Mouse (Mus musculus): ENCODE measurements around the gene Bbs9. TPM values are rescaled to one million over a fixed set of nuclear protein-coding genes. Genes with fewer than 3 reads are reported as not detected.
"Not testable (repeated sequence)": the region's sequence is repeated elsewhere in the genome, so short reads cannot be mapped to it uniquely, and the experiment has no call there.

Gene Bbs9
- polyA plus RNA-seq, 1 experiment from 2014 or later = 8.2 TPM

GRCm38 (mm10) chr9:22443157-22443556 is 32.4 kb upstream of the Bbs9 start:
- Histone ChIP-seq H3K36me3 (ENCODE audit: control insufficient read depth, insufficient read depth, low read length) (peaks cover 6% of the 10 kb centered on the region; the same call in 1 of the 2 replicates), H3K9me3 (replicated peaks; ENCODE audit: control insufficient read depth, low read length) (no peaks in the 10 kb centered on the region), H3K4me2 (no peak overlapping the region), H3K9ac (ENCODE audit: low read depth, low read length) (no peak overlapping the region), H3K4me1 (ENCODE audit: control insufficient read depth, insufficient read depth, low read length) (no peaks in the 10 kb centered on the region), H3K27me3 (ENCODE audit: control insufficient read depth, insufficient read depth, low read length) (no peaks in the 10 kb centered on the region), H3K4me3 (ENCODE audit: low read depth, low read length) (no peak overlapping the region), H3K27ac (ENCODE audit: low read depth, low read length) (no peak overlapping the region)
- WGBS (ENCODE audit: insufficient replicate concordance) = 89% methylated on average over 10 of the region's 10 CpGs
- no peak for ATAC-seq (replicated peaks; ENCODE audit: insufficient number of reproducible peaks, low FRiP score, low TSS enrichment)

- Histone ChIP-seq H3K4me1 (ENCODE audit: control insufficient read depth, insufficient read depth, low read length) (no peaks in the 10 kb centered on the region), H3K27me3 (ENCODE audit: control insufficient read depth, insufficient read depth, low read length) (no peaks in the 10 kb centered on the region), H3K36me3 (ENCODE audit: control insufficient read depth, insufficient read depth, low read length) (peaks cover 13% of the 10 kb centered on the region), H3K27ac (ENCODE audit: low read depth, low read length) (no peak overlapping the region), H3K4me3 (ENCODE audit: low read depth, low read length) (no peak overlapping the region), H3K9ac (ENCODE audit: low read depth, low read length) (no peak overlapping the region), H3K4me2 (no peak overlapping the region), H3K9me3 (replicated peaks; ENCODE audit: control insufficient read depth, low read length) (no peaks in the 10 kb centered on the region)
- WGBS (ENCODE audit: insufficient replicate concordance) = 94% methylated on average over 1 of the region's 1 CpGs
- no peak for ATAC-seq (replicated peaks; ENCODE audit: insufficient number of reproducible peaks, low FRiP score, low TSS enrichment)
Observed at GRCm38 (mm10) chr9:22445123-22445522, 30.4 kb upstream of the Bbs9 start.

- H3K4me3 ChIP-seq (ENCODE audit: low read depth, low read length) = no peak overlapping the region
- 90% methylated on average over 5 of the region's 5 CpGs for WGBS (ENCODE audit: insufficient replicate concordance)
- H3K4me1 ChIP-seq (ENCODE audit: control insufficient read depth, insufficient read depth, low read length) = no peaks in the 10 kb centered on the region
- H3K36me3 ChIP-seq (ENCODE audit: control insufficient read depth, insufficient read depth, low read length) = peaks cover 21% of the 10 kb centered on the region
- no peak overlapping the region for H3K27ac ChIP-seq (ENCODE audit: low read depth, low read length)
- ATAC-seq (replicated peaks; ENCODE audit: insufficient number of reproducible peaks, low FRiP score, low TSS enrichment) = no peak
- H3K9ac ChIP-seq (ENCODE audit: low read depth, low read length) = no peak overlapping the region
- no peaks in the 10 kb centered on the region for H3K27me3 ChIP-seq (ENCODE audit: control insufficient read depth, insufficient read depth, low read length)
- no peak overlapping the region for H3K4me2 ChIP-seq
- no peaks in the 10 kb centered on the region for H3K9me3 ChIP-seq (replicated peaks; ENCODE audit: control insufficient read depth, low read length)
Observed at GRCm38 (mm10) chr9:22447213-22447612, 28.3 kb upstream of the Bbs9 start.

GRCm38 (mm10) chr9:22448420-22448819 is 27.1 kb upstream of the Bbs9 start:
- 89% methylated on average over 13 of the region's 13 CpGs for WGBS (ENCODE audit: insufficient replicate concordance)
- Histone ChIP-seq H3K4me3 (ENCODE audit: low read depth, low read length) (no peak overlapping the region), H3K4me2 (no peak overlapping the region), H3K27ac (ENCODE audit: low read depth, low read length) (no peak overlapping the region), H3K9ac (ENCODE audit: low read depth, low read length) (no peak overlapping the region), H3K36me3 (ENCODE audit: control insufficient read depth, insufficient read depth, low read length) (peaks cover 28% of the 10 kb centered on the region), H3K4me1 (ENCODE audit: control insufficient read depth, insufficient read depth, low read length) (peaks cover 3% of the 10 kb centered on the region; the same call in 1 of the 2 replicates), H3K27me3 (ENCODE audit: control insufficient read depth, insufficient read depth, low read length) (no peaks in the 10 kb centered on the region), H3K9me3 (replicated peaks; ENCODE audit: control insufficient read depth, low read length) (no peaks in the 10 kb centered on the region)
- no peak for ATAC-seq (replicated peaks; ENCODE audit: insufficient number of reproducible peaks, low FRiP score, low TSS enrichment)

- no peak for ATAC-seq (replicated peaks; ENCODE audit: insufficient number of reproducible peaks, low FRiP score, low TSS enrichment)
- Histone ChIP-seq H3K27ac (ENCODE audit: low read depth, low read length) (no peak overlapping the region), H3K4me2 (no peak overlapping the region), H3K4me3 (ENCODE audit: low read depth, low read length) (no peak overlapping the region), H3K9me3 (replicated peaks; ENCODE audit: control insufficient read depth, low read length) (no peaks in the 10 kb centered on the region), H3K4me1 (ENCODE audit: control insufficient read depth, insufficient read depth, low read length) (peaks cover 3% of the 10 kb centered on the region; the same call in 1 of the 2 replicates), H3K36me3 (ENCODE audit: control insufficient read depth, insufficient read depth, low read length) (peaks cover 29% of the 10 kb centered on the region), H3K9ac (ENCODE audit: low read depth, low read length) (no peak overlapping the region), H3K27me3 (ENCODE audit: control insufficient read depth, insufficient read depth, low read length) (no peaks in the 10 kb centered on the region)
- 92% methylated on average over 6 of the region's 6 CpGs for WGBS (ENCODE audit: insufficient replicate concordance)
Observed at GRCm38 (mm10) chr9:22449209-22449608, 26.3 kb upstream of the Bbs9 start.

GRCm38 (mm10) chr9:22452697-22453096 is 22.8 kb upstream of the Bbs9 start:
- no peak overlapping the region for H3K4me2 ChIP-seq
- 76% methylated on average over 10 of the region's 10 CpGs for WGBS (ENCODE audit: insufficient replicate concordance)
- no peaks in the 10 kb centered on the region for H3K27me3 ChIP-seq (ENCODE audit: control insufficient read depth, insufficient read depth, low read length)
- peaks cover 45% of the 10 kb centered on the region for H3K36me3 ChIP-seq (ENCODE audit: control insufficient read depth, insufficient read depth, low read length)
- no peak overlapping the region for H3K27ac ChIP-seq (ENCODE audit: low read depth, low read length)
- ATAC-seq (replicated peaks; ENCODE audit: insufficient number of reproducible peaks, low FRiP score, low TSS enrichment) = no peak
- H3K4me1 ChIP-seq (ENCODE audit: control insufficient read depth, insufficient read depth, low read length) = peaks cover 3% of the 10 kb centered on the region; the same call in 1 of the 2 replicates
- H3K9me3 ChIP-seq (replicated peaks; ENCODE audit: control insufficient read depth, low read length) = no peaks in the 10 kb centered on the region
- no peak overlapping the region for H3K4me3 ChIP-seq (ENCODE audit: low read depth, low read length)
- no peak overlapping the region for H3K9ac ChIP-seq (ENCODE audit: low read depth, low read length)

- Histone ChIP-seq H3K36me3 (ENCODE audit: control insufficient read depth, insufficient read depth, low read length) (peaks cover 38% of the 10 kb centered on the region), H3K27me3 (ENCODE audit: control insufficient read depth, insufficient read depth, low read length) (no peaks in the 10 kb centered on the region), H3K9me3 (replicated peaks; ENCODE audit: control insufficient read depth, low read length) (no peaks in the 10 kb centered on the region), H3K4me2 (no peak overlapping the region), H3K4me1 (ENCODE audit: control insufficient read depth, insufficient read depth, low read length) (peaks cover 3% of the 10 kb centered on the region; the same call in 1 of the 2 replicates), H3K27ac (ENCODE audit: low read depth, low read length) (no peak overlapping the region), H3K4me3 (ENCODE audit: low read depth, low read length) (no peak overlapping the region), H3K9ac (ENCODE audit: low read depth, low read length) (no peak overlapping the region)
- 82% methylated on average over 10 of the region's 10 CpGs for WGBS (ENCODE audit: insufficient replicate concordance)
- no peak; the same call in 1 of the 2 replicates for ATAC-seq (replicated peaks; ENCODE audit: insufficient number of reproducible peaks, low FRiP score, low TSS enrichment)
Observed at GRCm38 (mm10) chr9:22453501-22453924, 22.0 kb upstream of the Bbs9 start.

GRCm38 (mm10) chr9:22453990-22454389 is 21.5 kb upstream of the Bbs9 start, which contains the start of gene Gm17545:
TSS of gene Gm17545 (plus strand) at chr9:22454290.
- H3K4me2 ChIP-seq; H3K4me1 ChIP-seq (ENCODE audit: control insufficient read depth, insufficient read depth, low read length); H3K27ac ChIP-seq (ENCODE audit: low read depth, low read length); ATAC-seq (replicated peaks; ENCODE audit: insufficient number of reproducible peaks, low FRiP score, low TSS enrichment); H3K9ac ChIP-seq (ENCODE audit: low read depth, low read length); H3K9me3 ChIP-seq (replicated peaks; ENCODE audit: control insufficient read depth, low read length); H3K4me3 ChIP-seq (ENCODE audit: low read depth, low read length); H3K27me3 ChIP-seq (ENCODE audit: control insufficient read depth, insufficient read depth, low read length): not testable (repeated sequence)
- H3K36me3 ChIP-seq (ENCODE audit: control insufficient read depth, insufficient read depth, low read length) = peaks cover 37% of the 10 kb centered on the region
- WGBS (ENCODE audit: insufficient replicate concordance) = 88% methylated on average over 8 of the region's 8 CpGs

- Histone ChIP-seq H3K9me3 (replicated peaks; ENCODE audit: control insufficient read depth, low read length) (no peaks in the 10 kb centered on the region), H3K4me1 (ENCODE audit: control insufficient read depth, insufficient read depth, low read length) (peaks cover 3% of the 10 kb centered on the region; the same call in 1 of the 2 replicates), H3K9ac (ENCODE audit: low read depth, low read length) (no peak overlapping the region), H3K27me3 (ENCODE audit: control insufficient read depth, insufficient read depth, low read length) (no peaks in the 10 kb centered on the region), H3K36me3 (ENCODE audit: control insufficient read depth, insufficient read depth, low read length) (peaks cover 34% of the 10 kb centered on the region), H3K27ac (ENCODE audit: low read depth, low read length) (no peak overlapping the region), H3K4me3 (ENCODE audit: low read depth, low read length) (no peak overlapping the region), H3K4me2 (no peak overlapping the region)
- ATAC-seq (replicated peaks; ENCODE audit: insufficient number of reproducible peaks, low FRiP score, low TSS enrichment) = no peak
Observed at GRCm38 (mm10) chr9:22455041-22455440, 20.5 kb upstream of the Bbs9 start.
